Mouse (Mus musculus) megakaryocyte-erythroid progenitor cell, adult 5-6 weeks (primary cell): ENCODE data around the gene Clhc1. TPM values are rescaled to one million over a fixed set of nuclear protein-coding genes. Genes with fewer than 3 reads are reported as not detected.

Experiments used
- total RNA-seq, 2 experiments: library from RNA; stranded (forward) in 1 of 2; stranded (reverse) in 1 of 2; fragments of 200-1000, 215-1000 nt in 1 of 2; fragments of >200 nt in 1 of 2; fragmentation: Nextera tagmentation in 1 of 2; gene quantifications; 2 replicates each; pipeline ENCODE4 v1.2.3; 2014 to 2017

Clhc1 gene
- total RNA-seq, 2 experiments from 2014 or later: 0.50 TPM; not detected in 1

Other genes starting within 250 kb of the Clhc1 start
- 24.7 and 30.4 TPM in 2 replicates for gene Ccdc88a, start 174.3 kb upstream of the Clhc1 start, total RNA-seq (2014; fragmentation: Nextera tagmentation)
- gene Ccdc88a, start 174.3 kb upstream of the Clhc1 start, total RNA-seq (2017): 49.5 and 53.0 TPM in 2 replicates
- 56.5 and 69.5 TPM in 2 replicates for gene Prorsd1, start 32.9 kb upstream of the Clhc1 start, total RNA-seq (2014; fragmentation: Nextera tagmentation)
- 76.9 and 78.5 TPM in 2 replicates for gene Prorsd1, start 32.9 kb upstream of the Clhc1 start, total RNA-seq (2017)
- gene Mtif2, start 21.5 kb upstream of the Clhc1 start, total RNA-seq (2014; fragmentation: Nextera tagmentation): 36.9 and 43.0 TPM in 2 replicates
- gene Mtif2, start 21.5 kb upstream of the Clhc1 start, total RNA-seq (2017): 117 and 131 TPM in 2 replicates
- gene Rps27a, start 159 bp downstream of the Clhc1 start, total RNA-seq (2014; fragmentation: Nextera tagmentation): 4,800 and 5,317 TPM in 2 replicates
- gene Rps27a, start 159 bp downstream of the Clhc1 start, total RNA-seq (2017): 1,061 and 1,131 TPM in 2 replicates
- 40.9 and 53.2 TPM in 2 replicates for gene Rtn4, start 145.0 kb downstream of the Clhc1 start, total RNA-seq (2014; fragmentation: Nextera tagmentation)
- 55.1 and 85.9 TPM in 2 replicates for gene Rtn4, start 145.0 kb downstream of the Clhc1 start, total RNA-seq (2017)